Mouse (Mus musculus) neural tube, postnatal 0 days (tissue): ENCODE results near the gene Tmem255a. TPM values are rescaled to one million over a fixed set of nuclear protein-coding genes. Genes with fewer than 3 reads are reported as not detected.

Experiments
- microRNA-seq: library from miRNA; unstranded; fragments of <30 nt; microRNA quantifications from one replicate; pipeline ENCODE4, GENCODE M21; 2016
- polyA plus RNA-seq: library from polyadenylated mRNA; unstranded; fragments of >200 nt; fragmentation: Nextera tagmentation; extraction: Ambion mirVana; gene quantifications from 2 replicates; pipeline ENCODE4 v1.2.1, GENCODE M21; 2015

The Tmem255a gene
- 51.9 and 55.0 TPM in 2 replicates for polyA plus RNA-seq

GRCm38 (mm10) chrX:38251851-38252571, at the start of gene Tmem255a:
Gene Tmem255a (minus strand): TSS chrX:38252439.

GRCm38 (mm10) chrX:38189552-38190457, 62.4 kb downstream of the Tmem255a start, which contains the start of gene Zbtb33:
Gene Zbtb33 (plus strand): TSS chrX:38189793.

Small RNAs within 50 kb of the gene (microRNA-seq; reads per million reads assigned to microRNA genes)
- gene Mir3110, result not detected

Other genes with a start within 250 kb of the Tmem255a start
- not detected in 2 replicates for gene Btg1-ps1, start 233.6 kb downstream of the Tmem255a start, polyA plus RNA-seq
- gene Btg1-ps2, start 209.3 kb downstream of the Tmem255a start, polyA plus RNA-seq, result not detected in 2 replicates
- gene Rhox10, start 186.0 kb downstream of the Tmem255a start, polyA plus RNA-seq, result not detected in 2 replicates
- gene Rhox11, start 167.3 kb downstream of the Tmem255a start, polyA plus RNA-seq, result not detected in 2 replicates
- not detected in 2 replicates for gene Rhox12, start 141.5 kb downstream of the Tmem255a start, polyA plus RNA-seq
- gene Rhox13, start 131.2 kb downstream of the Tmem255a start, polyA plus RNA-seq, result 0.18 TPM in 1 of 2 replicates, not detected in the other
- gene Zbtb33, start 62.6 kb downstream of the Tmem255a start, polyA plus RNA-seq, result 3.4 and 3.5 TPM in 2 replicates
- 0.06 and 0.14 TPM in 2 replicates for gene Atp1b4, start 63.7 kb upstream of the Tmem255a start, polyA plus RNA-seq
- gene Lamp2, start 204.0 kb upstream of the Tmem255a start, polyA plus RNA-seq, result 75.1 and 84.5 TPM in 2 replicates